Mouse (Mus musculus): Measurements from ENCODE around the gene Slc28a3. TPM values are rescaled to one million over a fixed set of nuclear protein-coding genes. Genes with fewer than 3 reads are reported as not detected.

Gene Slc28a3
- total and polyA plus RNA-seq, 2 experiments from 2014 or later: not detected

DNA sequence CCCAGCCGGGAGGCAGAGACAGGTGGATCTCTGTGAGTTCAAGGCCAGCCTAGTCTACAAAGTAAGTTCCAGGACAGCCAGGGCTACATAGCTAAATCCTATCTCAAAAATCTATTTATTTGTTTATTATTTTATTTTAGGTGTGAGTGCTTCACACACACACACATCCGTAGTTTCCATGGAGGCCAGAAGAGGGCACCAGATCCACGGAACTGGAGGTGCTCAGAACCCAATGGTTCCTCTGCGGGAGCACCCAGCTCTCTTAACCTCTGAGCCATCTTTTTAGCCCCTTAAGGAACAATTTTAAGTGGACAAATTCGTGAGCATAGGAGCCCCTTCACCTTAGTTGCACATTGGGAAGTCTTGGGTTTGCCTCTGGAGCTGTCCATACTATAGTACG lies 20.0 kb downstream of the Slc28a3 start:
- no peak for TF ChIP-seq EP300 (IDR thresholded peaks at IDR 0.05; ENCODE audit: low read depth)
- peak; percentile 58 for TF ChIP-seq CTCF (IDR thresholded peaks at IDR 0.05; ENCODE audit: low read depth)
- ATAC-seq (ENCODE audit: insufficient read depth, low read depth) (0 out of 2 replicates have a peak, but pooled peaks have one; percentile 44), DNase-seq (ENCODE audit: low spot score) (no peak)
- 39% methylated on average over 6 of the region's 6 CpGs for WGBS
- Histone ChIP-seq H3K27ac (ENCODE audit: low read depth) (no peak overlapping the region), H3K36me3 (replicated peaks; ENCODE audit: control insufficient read depth, insufficient read depth, low read length) (no peaks in the 10 kb centered on the region), H3K4me1 (ENCODE audit: control insufficient read depth, insufficient read depth) (0 out of 2 replicates have a peak, but pooled peaks cover 5% of the 10 kb centered on the region), H3K9me3 (replicated peaks; ENCODE audit: control insufficient read depth, low read length) (no peaks in the 10 kb centered on the region), H3K4me3 (ENCODE audit: low read depth, low read length) (no peak overlapping the region), H3K4me2 (ENCODE audit: low read depth, low read length) (no peak overlapping the region), H3K9ac (replicated peaks; ENCODE audit: low read depth, low read length) (no peak overlapping the region), H3K27me3 (ENCODE audit: control insufficient read depth, insufficient read depth, low read length) (no peaks in the 10 kb centered on the region)

DNA sequence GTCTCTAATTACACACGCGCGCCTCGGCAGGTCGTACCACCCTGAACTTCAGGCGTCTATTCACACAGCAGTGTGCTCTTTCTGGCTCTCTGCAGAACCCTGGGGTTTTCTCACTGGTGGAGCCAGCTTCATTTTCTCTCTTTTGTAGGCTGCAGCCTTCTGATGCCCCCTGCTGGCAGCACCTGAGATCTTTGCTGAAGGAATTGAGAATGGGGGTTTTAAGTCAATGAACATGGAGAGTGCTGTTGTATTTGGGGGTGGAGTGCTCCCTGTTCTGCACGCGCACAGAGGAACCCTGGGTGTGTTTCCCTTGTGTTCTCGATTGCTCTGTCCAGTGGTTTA lies 21.2 kb downstream of the Slc28a3 start:
- peak; percentile 60; the same call in 1 of the 2 replicates for ATAC-seq (ENCODE audit: insufficient read depth, low read depth)
- H3K9me3 ChIP-seq (replicated peaks; ENCODE audit: control insufficient read depth, low read length): no peaks in the 10 kb centered on the region

DNA sequence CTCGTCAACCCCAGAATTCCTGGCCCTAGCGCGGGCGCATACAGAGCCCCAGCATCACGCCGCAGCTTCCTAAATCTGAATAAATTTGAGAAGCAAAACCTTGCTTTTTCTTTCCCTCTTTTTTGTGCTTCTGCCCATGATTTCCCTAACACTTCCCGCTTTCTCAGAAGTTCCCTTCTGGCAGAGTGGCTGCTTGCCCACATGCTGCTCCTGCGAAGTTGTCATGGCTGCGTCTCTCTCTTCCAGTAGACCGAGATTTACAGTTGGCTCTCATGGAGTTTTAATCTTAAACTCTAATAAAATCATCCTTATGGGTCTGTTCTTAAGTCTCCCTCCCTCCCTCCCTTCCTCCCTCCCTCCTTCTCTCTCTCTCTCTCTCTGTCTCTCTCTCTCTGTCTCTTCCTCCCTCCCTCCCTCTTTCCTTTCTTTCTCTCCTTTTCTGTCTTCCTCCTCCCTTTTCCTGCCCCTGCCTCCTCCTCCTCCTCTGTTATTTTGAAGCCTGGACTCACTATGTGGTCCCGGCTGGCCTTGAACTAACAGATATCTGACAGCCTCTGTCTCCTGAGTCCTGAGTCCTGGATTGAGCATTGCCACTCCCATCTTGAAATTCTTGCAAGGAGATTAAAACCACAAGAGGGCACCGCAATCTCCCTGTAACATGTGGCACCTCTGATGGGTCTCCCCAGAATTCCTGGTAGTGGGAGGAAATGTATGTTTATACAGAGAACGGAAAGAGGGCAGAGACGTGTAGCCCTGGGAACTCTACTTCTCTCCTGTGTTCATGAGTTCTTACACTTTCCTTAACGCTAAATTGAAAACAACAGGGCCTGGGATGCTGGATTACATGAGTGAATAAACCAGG lies 21.8 kb downstream of the Slc28a3 start:
- H3K9ac ChIP-seq (replicated peaks; ENCODE audit: low read depth, low read length): no peak overlapping the region; the same call in 1 of the 2 replicates

More for the DNA sequence above, 21.2 kb downstream of the Slc28a3 start:
- H3K4me3 ChIP-seq (ENCODE audit: low read depth, low read length): no peak overlapping the region
- TF ChIP-seq EP300 (IDR thresholded peaks at IDR 0.05; ENCODE audit: low read depth): no peak
- peak; percentile 86 for TF ChIP-seq CTCF (IDR thresholded peaks at IDR 0.05; ENCODE audit: low read depth)
- H3K9ac ChIP-seq (replicated peaks; ENCODE audit: low read depth, low read length): no peak overlapping the region; the same call in 1 of the 2 replicates
- H3K27ac ChIP-seq (ENCODE audit: low read depth): no peak overlapping the region
- under 1% methylated on average over 9 of the region's 9 CpGs for WGBS
- H3K4me1 ChIP-seq (ENCODE audit: control insufficient read depth, insufficient read depth): 0 out of 2 replicates have a peak, but pooled peaks cover 5% of the 10 kb centered on the region
- H3K36me3 ChIP-seq (replicated peaks; ENCODE audit: control insufficient read depth, insufficient read depth, low read length): no peaks in the 10 kb centered on the region
- DNase-seq (ENCODE audit: low spot score): peak; percentile 76
- H3K27me3 ChIP-seq (ENCODE audit: control insufficient read depth, insufficient read depth, low read length): no peaks in the 10 kb centered on the region
- peak overlapping the region; percentile 49 for H3K4me2 ChIP-seq (ENCODE audit: low read depth, low read length)

DNA sequence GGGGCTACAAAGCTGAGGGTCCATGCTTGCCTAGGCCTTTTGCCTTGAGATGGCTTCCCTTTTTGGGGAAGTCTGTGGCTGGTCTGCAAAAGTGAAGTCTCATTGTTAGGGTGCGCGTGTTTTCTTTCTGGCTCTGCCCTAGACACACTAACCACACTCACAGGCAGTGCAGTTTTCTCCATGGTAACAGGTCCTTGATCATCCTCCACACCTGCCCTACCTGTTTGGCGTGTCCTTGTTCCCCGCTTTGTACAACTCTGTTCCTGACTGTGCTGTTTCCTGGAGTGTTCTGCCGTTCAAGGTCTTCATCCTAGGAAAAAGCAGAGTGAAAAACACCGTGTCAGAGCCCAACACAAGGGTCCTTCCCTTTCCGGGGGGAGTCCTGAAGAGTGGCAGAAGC lies 22.7 kb downstream of the Slc28a3 start:
- no peak for TF ChIP-seq CTCF (IDR thresholded peaks at IDR 0.05; ENCODE audit: low read depth)
- no peak for TF ChIP-seq EP300 (IDR thresholded peaks at IDR 0.05; ENCODE audit: low read depth)
- no peaks in the 10 kb centered on the region for H3K36me3 ChIP-seq (replicated peaks; ENCODE audit: control insufficient read depth, insufficient read depth, low read length)
- no peak overlapping the region for H3K27ac ChIP-seq (ENCODE audit: low read depth)
- no peaks in the 10 kb centered on the region for H3K27me3 ChIP-seq (ENCODE audit: control insufficient read depth, insufficient read depth, low read length)
- ATAC-seq (ENCODE audit: insufficient read depth, low read depth) (no peak), DNase-seq (ENCODE audit: low spot score) (no peak)
- H3K4me3 ChIP-seq (ENCODE audit: low read depth, low read length): no peak overlapping the region
- no peaks in the 10 kb centered on the region for H3K9me3 ChIP-seq (replicated peaks; ENCODE audit: control insufficient read depth, low read length)
- H3K4me1 ChIP-seq (ENCODE audit: control insufficient read depth, insufficient read depth): 0 out of 2 replicates have a peak, but pooled peaks cover under 1% of the 10 kb centered on the region
- WGBS: 79% methylated on average over 7 of the region's 7 CpGs
- H3K4me2 ChIP-seq (ENCODE audit: low read depth, low read length): no peak overlapping the region
- no peak overlapping the region for H3K9ac ChIP-seq (replicated peaks; ENCODE audit: low read depth, low read length)

More for the DNA sequence above, 21.8 kb downstream of the Slc28a3 start:
- ATAC-seq (ENCODE audit: insufficient read depth, low read depth) (no peak), DNase-seq (ENCODE audit: low spot score) (no peak)
- no peak overlapping the region for H3K4me3 ChIP-seq (ENCODE audit: low read depth, low read length)
- H3K36me3 ChIP-seq (replicated peaks; ENCODE audit: control insufficient read depth, insufficient read depth, low read length): no peaks in the 10 kb centered on the region
- no peaks in the 10 kb centered on the region for H3K9me3 ChIP-seq (replicated peaks; ENCODE audit: control insufficient read depth, low read length)
- no peaks in the 10 kb centered on the region for H3K27me3 ChIP-seq (ENCODE audit: control insufficient read depth, insufficient read depth, low read length)
- TF ChIP-seq EP300 (IDR thresholded peaks at IDR 0.05; ENCODE audit: low read depth): no peak
- no peak for TF ChIP-seq CTCF (IDR thresholded peaks at IDR 0.05; ENCODE audit: low read depth)
- no peak overlapping the region for H3K27ac ChIP-seq (ENCODE audit: low read depth)
- WGBS: 57% methylated on average over 15 of the region's 15 CpGs
- 0 out of 2 replicates have a peak, but pooled peaks cover 5% of the 10 kb centered on the region for H3K4me1 ChIP-seq (ENCODE audit: control insufficient read depth, insufficient read depth)
- peak overlapping the region; percentile 49 for H3K4me2 ChIP-seq (ENCODE audit: low read depth, low read length)

DNA sequence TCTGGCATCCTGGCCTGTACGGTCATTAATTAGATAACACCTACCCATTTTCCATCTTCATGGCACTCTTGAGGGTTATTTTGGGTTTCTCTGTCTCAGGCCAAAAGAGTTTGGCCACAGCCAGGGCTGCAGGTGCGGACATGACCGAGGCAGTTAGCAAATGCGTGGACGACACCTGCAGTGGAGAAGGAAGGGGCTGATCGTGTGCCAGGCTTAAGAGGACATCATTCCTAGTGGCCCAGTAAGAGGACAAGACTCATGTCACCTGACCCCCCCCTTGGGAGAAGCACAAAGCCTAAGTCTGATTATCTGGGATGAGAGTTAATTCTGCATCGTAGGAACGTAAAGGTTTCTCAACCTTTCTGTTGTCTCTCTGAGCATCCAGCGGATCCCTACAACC lies 44.5 kb downstream of the Slc28a3 start:
- H3K9ac ChIP-seq (replicated peaks; ENCODE audit: low read depth, low read length): no peak overlapping the region
- no peak overlapping the region for H3K4me3 ChIP-seq (ENCODE audit: low read depth, low read length)
- 72% methylated on average over 9 of the region's 9 CpGs for WGBS
- TF ChIP-seq EP300 (IDR thresholded peaks at IDR 0.05; ENCODE audit: low read depth) (no peak), CTCF (IDR thresholded peaks at IDR 0.05; ENCODE audit: low read depth) (no peak)
- no peaks in the 10 kb centered on the region for H3K27me3 ChIP-seq (ENCODE audit: control insufficient read depth, insufficient read depth, low read length)
- DNase-seq (ENCODE audit: low spot score) (no peak), ATAC-seq (ENCODE audit: insufficient read depth, low read depth) (no peak)
- no peaks in the 10 kb centered on the region for H3K4me1 ChIP-seq (ENCODE audit: control insufficient read depth, insufficient read depth)
- H3K4me2 ChIP-seq (ENCODE audit: low read depth, low read length): no peak overlapping the region
- H3K36me3 ChIP-seq (replicated peaks; ENCODE audit: control insufficient read depth, insufficient read depth, low read length): no peaks in the 10 kb centered on the region
- no peak overlapping the region for H3K27ac ChIP-seq (ENCODE audit: low read depth)
- H3K9me3 ChIP-seq (replicated peaks; ENCODE audit: control insufficient read depth, low read length): no peaks in the 10 kb centered on the region
